Mouse (Mus musculus): Measurements from ENCODE around the gene Cetn4.

GRCm38 (mm10) chr3:37348221-37349165 lies 36.0 kb upstream of the Cetn4 start, which contains the start of gene Fgf2:
- no peak for TF ChIP-seq CTCF (IDR thresholded peaks at IDR 0.05; ENCODE audit: low read depth)
- TF ChIP-seq EP300 (optimal IDR thresholded peaks at IDR 0.05), result no peak
